Mouse (Mus musculus) retina, postnatal 7 days (tissue): ENCODE measurements at regions not wholly inside any gene's neighbourhood (a gene's known extent, or its start where the extent isn't known, plus 50 kb on each side); places are given as distances from the start of the nearest gene placed in this dataset.

Experiments
- DNase-seq: peaks from one replicate; pipeline ENCODE4 v3.0.0-alpha.2; 2012; ENCODE audit warnings: low read depth, low spot score

GRCm38 (mm10) chr8:5601116-5601515 lies 496.0 kb upstream of the Slc10a2 start:
- DNase-seq = no peak

- peak; percentile 1 for DNase-seq
These were observed 486.4 kb upstream of the Slc10a2 start for GRCm38 (mm10) chr8:5591571-5591970.
